Mouse (Mus musculus): ENCODE measurements around the gene Mrtfa. TPM values are rescaled to one million over a fixed set of nuclear protein-coding genes. Genes with fewer than 3 reads are reported as not detected.

The Mrtfa gene
- polyA plus RNA-seq, 1 experiment from 2014 or later = 23.8 TPM

DNA sequence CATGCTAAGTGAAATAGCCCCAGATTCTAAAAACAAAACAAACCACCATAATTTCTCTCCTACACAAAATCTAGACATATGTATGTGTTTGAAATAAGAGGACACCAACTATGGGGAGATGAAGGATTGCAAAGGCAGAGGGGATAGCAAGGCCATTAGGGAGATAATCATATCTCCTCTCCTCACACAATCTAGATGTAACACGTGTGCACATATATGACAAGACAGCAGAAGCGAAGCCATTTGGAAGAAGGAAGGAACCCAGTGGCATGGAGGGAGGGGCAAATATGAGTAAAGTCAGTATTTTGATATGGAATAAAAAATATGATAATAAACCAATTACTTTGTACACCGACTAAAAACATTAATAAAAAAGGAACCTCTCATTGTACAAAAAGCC lies 91.9 kb downstream of the Mrtfa start:
- WGBS = 89% methylated on average over 3 of the region's 3 CpGs
- Histone ChIP-seq H3K4me2 (ENCODE audit: low read depth) (no peak overlapping the region), H3K36me3 (ENCODE audit: control insufficient read depth, insufficient read depth, low read length) (no peaks in the 10 kb centered on the region), H3K27me3 (ENCODE audit: control insufficient read depth, insufficient read depth, low read length) (no peaks in the 10 kb centered on the region), H3K4me1 (ENCODE audit: control insufficient read depth, insufficient read depth, low read length) (no peaks in the 10 kb centered on the region), H3K27ac (ENCODE audit: low read depth, low read length) (no peak overlapping the region), H3K9ac (ENCODE audit: low read length) (no peak overlapping the region), H3K4me3 (ENCODE audit: low read depth, low read length) (no peak overlapping the region), H3K9me3 (ENCODE audit: control insufficient read depth, low read length) (no peaks in the 10 kb centered on the region)
- DNase-seq (ENCODE audit: low spot score) = no peak
- ATAC-seq (ENCODE audit: insufficient read depth, low FRiP score, low TSS enrichment) = no peak

GRCm38 (mm10) chr15:81097896-81098295 lies 92.7 kb downstream of the Mrtfa start:
- ATAC-seq (ENCODE audit: insufficient read depth, low FRiP score, low TSS enrichment) = no peak
- no peak overlapping the region for H3K9ac ChIP-seq (ENCODE audit: low read length)
- H3K4me2 ChIP-seq (ENCODE audit: low read depth) = no peak overlapping the region
- no peaks in the 10 kb centered on the region for H3K9me3 ChIP-seq (ENCODE audit: control insufficient read depth, low read length)
- H3K27me3 ChIP-seq (ENCODE audit: control insufficient read depth, insufficient read depth, low read length) = no peaks in the 10 kb centered on the region
- WGBS = 83% methylated on average over 6 of the region's 6 CpGs
- DNase-seq (ENCODE audit: low spot score) = no peak
- H3K4me3 ChIP-seq (ENCODE audit: low read depth, low read length) = no peak overlapping the region
- no peaks in the 10 kb centered on the region for H3K4me1 ChIP-seq (ENCODE audit: control insufficient read depth, insufficient read depth, low read length)
- H3K36me3 ChIP-seq (ENCODE audit: control insufficient read depth, insufficient read depth, low read length) = no peaks in the 10 kb centered on the region
- H3K27ac ChIP-seq (ENCODE audit: low read depth, low read length) = no peak overlapping the region

DNA sequence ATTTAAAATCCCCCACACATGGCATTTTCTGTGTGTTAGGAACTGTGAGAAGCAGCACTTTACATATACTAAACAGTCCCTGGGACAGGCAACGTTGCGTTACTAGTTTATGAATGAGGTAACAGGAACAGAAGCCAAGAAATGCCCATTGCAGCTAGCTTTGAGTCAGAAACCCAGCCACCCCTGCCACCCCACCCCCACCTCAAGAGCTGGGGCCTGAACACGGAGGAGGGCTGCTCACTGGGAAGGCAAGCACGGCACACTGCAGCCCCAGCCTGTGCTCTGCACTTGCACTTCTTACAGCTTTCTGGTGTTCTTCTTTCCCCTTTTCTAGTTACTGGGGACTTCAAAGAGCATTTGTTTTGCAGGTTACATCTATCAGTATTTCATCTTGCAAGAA lies 93.1 kb downstream of the Mrtfa start:
- Histone ChIP-seq H3K27ac (ENCODE audit: low read depth, low read length) (no peak overlapping the region), H3K27me3 (ENCODE audit: control insufficient read depth, insufficient read depth, low read length) (no peaks in the 10 kb centered on the region), H3K9ac (ENCODE audit: low read length) (no peak overlapping the region), H3K4me1 (ENCODE audit: control insufficient read depth, insufficient read depth, low read length) (no peaks in the 10 kb centered on the region), H3K4me3 (ENCODE audit: low read depth, low read length) (no peak overlapping the region), H3K36me3 (ENCODE audit: control insufficient read depth, insufficient read depth, low read length) (no peaks in the 10 kb centered on the region), H3K9me3 (ENCODE audit: control insufficient read depth, low read length) (no peaks in the 10 kb centered on the region), H3K4me2 (ENCODE audit: low read depth) (no peak overlapping the region)
- DNase-seq (ENCODE audit: low spot score) (no peak), ATAC-seq (ENCODE audit: insufficient read depth, low FRiP score, low TSS enrichment) (no peak)
- 52% methylated on average over 4 of the region's 4 CpGs for WGBS

DNA sequence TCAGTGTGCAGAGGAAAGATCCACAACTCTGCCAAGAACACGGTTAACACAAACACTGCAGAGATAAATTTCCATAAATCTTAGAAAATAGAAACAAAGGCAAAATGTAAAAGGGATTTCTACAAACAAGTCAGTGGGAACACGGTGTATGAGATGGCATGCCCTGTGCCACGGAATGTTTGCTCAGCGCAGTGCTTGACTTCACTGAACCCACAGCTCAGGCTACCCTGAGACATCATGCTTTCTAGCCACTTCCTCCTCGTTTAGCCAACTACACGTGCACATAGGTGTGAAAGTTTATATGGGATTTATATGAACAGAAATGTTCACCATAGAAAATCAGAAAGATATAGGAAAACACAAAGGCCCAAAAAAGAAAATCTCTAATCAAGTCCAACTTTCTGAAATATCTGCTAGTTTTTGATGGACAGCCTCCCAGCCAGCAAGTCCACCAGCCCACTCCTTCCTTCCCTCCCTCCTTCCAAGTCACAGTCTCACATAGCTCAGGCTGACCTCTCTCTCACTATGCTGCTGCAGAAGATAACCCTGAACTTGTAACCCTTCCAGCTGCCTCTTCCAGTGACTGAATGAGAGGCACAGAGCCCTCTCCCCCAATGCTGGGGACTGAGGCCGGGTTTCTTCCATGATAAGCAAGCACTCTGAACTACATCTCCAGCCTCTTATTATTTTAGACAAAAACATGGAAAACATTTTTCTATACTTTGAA lies 94.1 kb downstream of the Mrtfa start:
- Histone ChIP-seq H3K36me3 (ENCODE audit: control insufficient read depth, insufficient read depth, low read length) (no peaks in the 10 kb centered on the region), H3K27ac (ENCODE audit: low read depth, low read length) (no peak overlapping the region), H3K4me2 (ENCODE audit: low read depth) (no peak overlapping the region), H3K27me3 (ENCODE audit: control insufficient read depth, insufficient read depth, low read length) (no peaks in the 10 kb centered on the region), H3K9me3 (ENCODE audit: control insufficient read depth, low read length) (no peaks in the 10 kb centered on the region), H3K4me3 (ENCODE audit: low read depth, low read length) (no peak overlapping the region), H3K9ac (ENCODE audit: low read length) (no peak overlapping the region), H3K4me1 (ENCODE audit: control insufficient read depth, insufficient read depth, low read length) (no peaks in the 10 kb centered on the region)
- no peak for ATAC-seq (ENCODE audit: insufficient read depth, low FRiP score, low TSS enrichment)
- WGBS = 88% methylated on average over 7 of the region's 7 CpGs
- DNase-seq (ENCODE audit: low spot score) = no peak

DNA sequence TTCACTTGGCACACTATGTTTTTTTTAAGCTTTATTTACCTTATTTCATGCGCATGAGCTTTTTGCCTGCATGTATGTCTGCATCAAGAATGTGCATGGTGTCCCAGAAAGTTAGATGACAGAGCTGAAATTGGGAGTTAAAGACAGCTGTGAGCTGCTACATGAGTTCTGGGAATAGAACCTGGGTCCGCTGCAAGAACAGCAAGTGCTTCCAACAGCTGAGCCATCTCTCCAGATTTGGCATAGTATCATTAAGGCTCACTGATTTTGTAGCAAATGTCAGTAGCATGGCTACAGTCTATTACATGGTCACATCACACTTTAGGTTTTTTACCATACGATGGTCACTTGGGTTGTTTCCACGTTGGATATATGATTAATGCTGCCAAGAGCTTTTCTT lies 97.5 kb downstream of the Mrtfa start:
- H3K9ac ChIP-seq (ENCODE audit: low read length) = no peak overlapping the region
- no peaks in the 10 kb centered on the region for H3K27me3 ChIP-seq (ENCODE audit: control insufficient read depth, insufficient read depth, low read length)
- no peaks in the 10 kb centered on the region for H3K4me1 ChIP-seq (ENCODE audit: control insufficient read depth, insufficient read depth, low read length)
- H3K4me2 ChIP-seq (ENCODE audit: low read depth) = no peak overlapping the region
- ATAC-seq (ENCODE audit: insufficient read depth, low FRiP score, low TSS enrichment) = no peak
- H3K9me3 ChIP-seq (ENCODE audit: control insufficient read depth, low read length) = no peaks in the 10 kb centered on the region
- H3K4me3 ChIP-seq (ENCODE audit: low read depth, low read length) = no peak overlapping the region
- no peak overlapping the region for H3K27ac ChIP-seq (ENCODE audit: low read depth, low read length)
- DNase-seq (ENCODE audit: low spot score) = no peak
- 96% methylated on average over 4 of the region's 4 CpGs for WGBS
- no peaks in the 10 kb centered on the region for H3K36me3 ChIP-seq (ENCODE audit: control insufficient read depth, insufficient read depth, low read length)

DNA sequence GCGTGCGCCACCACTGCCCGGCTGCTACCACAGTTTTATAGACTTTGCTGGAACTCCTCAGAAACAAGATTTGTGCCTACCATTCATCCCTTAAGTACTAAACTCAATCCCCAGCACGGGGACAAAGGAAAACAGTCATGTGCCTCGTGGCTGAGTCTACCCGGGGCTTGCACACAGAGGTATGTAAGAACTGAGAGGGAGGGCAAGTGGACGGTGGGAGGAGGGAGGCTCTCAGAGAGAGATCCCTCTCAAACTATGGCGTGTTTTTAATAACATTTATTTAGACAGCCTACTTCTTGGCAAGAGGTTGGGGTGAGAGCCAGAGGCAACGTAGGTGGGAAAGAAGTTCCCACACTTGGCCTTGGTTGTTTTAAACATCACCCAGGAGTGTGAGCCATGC lies 98.8 kb downstream of the Mrtfa start:
- Histone ChIP-seq H3K27me3 (ENCODE audit: control insufficient read depth, insufficient read depth, low read length) (no peaks in the 10 kb centered on the region), H3K4me1 (ENCODE audit: control insufficient read depth, insufficient read depth, low read length) (no peaks in the 10 kb centered on the region), H3K9me3 (ENCODE audit: control insufficient read depth, low read length) (no peaks in the 10 kb centered on the region), H3K9ac (ENCODE audit: low read length) (no peak overlapping the region), H3K4me2 (ENCODE audit: low read depth) (no peak overlapping the region), H3K27ac (ENCODE audit: low read depth, low read length) (no peak overlapping the region), H3K36me3 (ENCODE audit: control insufficient read depth, insufficient read depth, low read length) (no peaks in the 10 kb centered on the region), H3K4me3 (ENCODE audit: low read depth, low read length) (no peak overlapping the region)
- ATAC-seq (ENCODE audit: insufficient read depth, low FRiP score, low TSS enrichment) (no peak), DNase-seq (ENCODE audit: low spot score) (no peak)
- WGBS = 86% methylated on average over 9 of the region's 9 CpGs

- H3K4me3 ChIP-seq (ENCODE audit: low read depth, low read length) = no peak overlapping the region
- H3K27me3 ChIP-seq (ENCODE audit: control insufficient read depth, insufficient read depth, low read length) = no peaks in the 10 kb centered on the region
- H3K9ac ChIP-seq (ENCODE audit: low read length) = no peak overlapping the region
- no peak overlapping the region for H3K4me2 ChIP-seq (ENCODE audit: low read depth)
- DNase-seq (ENCODE audit: low spot score) (no peak), ATAC-seq (ENCODE audit: insufficient read depth, low FRiP score, low TSS enrichment) (no peak)
- H3K9me3 ChIP-seq (ENCODE audit: control insufficient read depth, low read length) = no peaks in the 10 kb centered on the region
- H3K36me3 ChIP-seq (ENCODE audit: control insufficient read depth, insufficient read depth, low read length) = no peaks in the 10 kb centered on the region
- H3K27ac ChIP-seq (ENCODE audit: low read depth, low read length) = no peak overlapping the region
- WGBS = 60% methylated on average over 7 of the region's 7 CpGs
- H3K4me1 ChIP-seq (ENCODE audit: control insufficient read depth, insufficient read depth, low read length) = no peaks in the 10 kb centered on the region
Measured at GRCm38 (mm10) chr15:81087529-81087928, 103.0 kb downstream of the Mrtfa start.

DNA sequence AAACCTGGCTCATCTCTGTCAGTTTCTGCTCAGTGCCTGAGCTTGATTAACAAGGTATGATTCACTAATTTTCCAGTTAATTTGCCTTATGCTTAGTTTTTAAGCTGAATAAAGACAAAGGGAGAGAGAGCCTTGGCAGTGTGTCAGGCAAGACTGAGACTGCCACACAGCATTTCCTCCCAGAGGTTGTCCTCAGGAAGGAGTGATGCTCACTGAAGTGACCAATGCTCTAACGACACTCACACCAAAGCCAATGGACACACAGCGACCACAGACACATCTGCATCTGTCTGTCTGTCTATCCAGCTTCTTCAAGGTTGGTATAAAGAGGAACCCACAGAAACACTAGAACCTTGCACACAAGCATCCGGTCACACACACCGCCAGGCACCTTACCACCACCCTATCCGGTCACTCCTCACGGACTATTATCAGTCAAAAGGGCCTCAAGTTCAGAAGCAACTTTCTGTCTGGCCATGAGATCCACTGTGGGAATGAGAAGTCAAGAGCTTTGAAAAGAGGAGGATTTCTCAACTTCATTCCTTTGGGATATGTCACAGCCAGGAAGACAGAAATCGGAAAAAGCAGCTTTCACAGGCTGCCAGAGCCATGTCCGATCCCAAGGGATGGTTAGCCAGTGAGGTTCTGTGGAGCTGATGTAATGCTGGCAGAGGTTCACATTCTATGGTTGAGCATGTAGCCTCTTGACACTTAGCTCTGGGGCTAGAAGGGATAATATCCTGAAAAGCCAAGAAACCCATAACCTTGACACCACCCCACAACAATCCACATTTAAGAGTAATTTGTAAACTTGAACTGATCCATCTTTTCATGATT lies 103.7 kb downstream of the Mrtfa start:
- no peak for DNase-seq (ENCODE audit: low spot score)
- no peaks in the 10 kb centered on the region for H3K4me1 ChIP-seq (ENCODE audit: control insufficient read depth, insufficient read depth, low read length)
- no peak overlapping the region for H3K27ac ChIP-seq (ENCODE audit: low read depth, low read length)
- no peaks in the 10 kb centered on the region for H3K27me3 ChIP-seq (ENCODE audit: control insufficient read depth, insufficient read depth, low read length)
- no peak for ATAC-seq (ENCODE audit: insufficient read depth, low FRiP score, low TSS enrichment)
- H3K4me3 ChIP-seq (ENCODE audit: low read depth, low read length) = no peak overlapping the region
- WGBS = 89% methylated on average over 8 of the region's 8 CpGs
- no peaks in the 10 kb centered on the region for H3K9me3 ChIP-seq (ENCODE audit: control insufficient read depth, low read length)
- H3K4me2 ChIP-seq (ENCODE audit: low read depth) = no peak overlapping the region
- no peaks in the 10 kb centered on the region for H3K36me3 ChIP-seq (ENCODE audit: control insufficient read depth, insufficient read depth, low read length)
- H3K9ac ChIP-seq (ENCODE audit: low read length) = no peak overlapping the region

GRCm38 (mm10) chr15:81083826-81084225 lies 106.7 kb downstream of the Mrtfa start:
- DNase-seq (ENCODE audit: low spot score) = no peak
- ATAC-seq (ENCODE audit: insufficient read depth, low FRiP score, low TSS enrichment) = no peak
- no peak overlapping the region for H3K27ac ChIP-seq (ENCODE audit: low read depth, low read length)
- no peaks in the 10 kb centered on the region for H3K4me1 ChIP-seq (ENCODE audit: control insufficient read depth, insufficient read depth, low read length)
- no peak overlapping the region for H3K9ac ChIP-seq (ENCODE audit: low read length)
- no peaks in the 10 kb centered on the region for H3K27me3 ChIP-seq (ENCODE audit: control insufficient read depth, insufficient read depth, low read length)
- H3K4me3 ChIP-seq (ENCODE audit: low read depth, low read length) = no peak overlapping the region
- no peaks in the 10 kb centered on the region for H3K9me3 ChIP-seq (ENCODE audit: control insufficient read depth, low read length)
- no peaks in the 10 kb centered on the region for H3K36me3 ChIP-seq (ENCODE audit: control insufficient read depth, insufficient read depth, low read length)
- H3K4me2 ChIP-seq (ENCODE audit: low read depth) = no peak overlapping the region
- 83% methylated on average over 9 of the region's 9 CpGs for WGBS

Data from neural tube, embryonic 11.5 days (tissue).